ENCODE assay signal across 26 mouse cellular contexts in the genomic region with DNA sequence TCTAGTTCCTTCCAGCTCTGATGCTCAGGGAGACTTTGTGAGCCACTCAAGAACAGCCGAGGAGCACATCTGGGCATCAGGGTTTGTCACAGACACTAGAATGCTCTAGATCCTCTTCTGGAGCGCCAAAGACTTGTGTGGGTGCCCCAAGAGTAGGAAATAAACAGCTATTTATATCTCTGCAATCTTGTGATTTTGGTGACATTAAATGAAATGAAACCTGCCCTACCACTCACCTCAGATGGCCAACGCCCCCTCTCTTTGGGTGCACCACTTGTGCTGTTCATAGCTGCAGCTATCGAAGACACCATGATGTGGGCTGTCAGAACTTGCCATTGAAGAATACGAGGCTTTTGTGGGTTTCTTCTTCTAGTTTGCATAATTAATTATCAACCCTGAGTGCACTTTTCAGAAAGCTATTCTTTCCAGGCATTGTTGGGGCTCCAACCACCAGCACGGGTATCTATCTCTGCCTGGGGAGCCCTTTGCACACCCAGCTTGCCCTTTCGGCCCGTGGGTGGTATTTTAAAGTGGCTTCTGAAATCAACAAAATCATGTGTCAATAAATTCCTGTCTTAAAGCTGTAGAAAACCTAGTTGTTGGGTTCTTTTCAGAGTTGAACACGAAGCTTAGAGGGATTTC. TPM values are rescaled to one million over a fixed set of nuclear protein-coding genes. Genes with fewer than 3 reads are reported as not detected.
DNase-seq lines count a peak whose midpoint lies in the region; ATAC-seq and TF ChIP-seq lines count a peak whose summit lies in the region.
"Had no signal": no experiment of that assay in that cellular context is flagged by ENCODE, and none has a peak within 500 bp of the region (broad histone marks: within the 10 kb centered on the region; RNA-seq: fewer than 3 reads in every experiment).

No protein-coding gene starts in this region.

- in situ Hi-C loops in CH12.LX (cut with MboI; ENCODE audit: low pct_ligation_motif_present, low pct_unique_long_range_greater_than_20kb, low sequenced_read_pairs) = loop anchor here (10.0 kb wide), 1 partner anchor 151 kb away; no protein-coding TSS in a partner anchor

- H3K9ac ChIP-seq in CH12.LX (ENCODE audit: insufficient read depth, low read depth) = peak overlapping the region; percentile 31
- H3K9ac ChIP-seq: embryonic facial prominence, embryonic 13.5 days; forebrain, embryonic 12.5 days; forebrain, embryonic 15.5 days; hindbrain, embryonic 13.5 days had no signal

- TF ChIP-seq CTCF in CH12.LX (conservative IDR thresholded peaks at IDR 0.05 in 1 of 2, IDR thresholded peaks at IDR 0.05 in 1 of 2; ENCODE audit: low read depth in 2 of 2, low read length in 2 of 2) = no peak

- peak overlapping the region; percentile 15 to 98 (median 87) for H3K4me3 ChIP-seq in CH12.LX (replicated peaks in 1 of 3; ENCODE audit: low read depth in 2 of 3, low read length in 2 of 3, poor library complexity in 1 of 3)
- H3K4me3 ChIP-seq: embryonic facial prominence, embryonic 10.5 days; embryonic facial prominence, embryonic 13.5 days; erythroblast, embryonic 14.5 days; forebrain, embryonic 12.5 days; forebrain, embryonic 15.5 days; heart, adult 2 months; hindbrain, embryonic 13.5 days had no signal

- no peak for TF ChIP-seq RAD21 in CH12.LX (IDR thresholded peaks at IDR 0.05; ENCODE audit: low read depth, low read length)

- peak overlapping the region; percentile 95 for H3K4me2 ChIP-seq in CH12.LX (ENCODE audit: insufficient read depth, low read depth, poor library complexity, severe bottlenecking)
- H3K4me2 ChIP-seq: embryonic facial prominence, embryonic 13.5 days; forebrain, embryonic 12.5 days; forebrain, embryonic 15.5 days; heart, embryonic 11.5 days; hindbrain, embryonic 13.5 days had no signal

- no peak for TF ChIP-seq EP300 in CH12.LX (IDR thresholded peaks at IDR 0.05; ENCODE audit: low read length)

- H3K79me2 ChIP-seq in CH12.LX (replicated peaks; ENCODE audit: control insufficient read depth, extremely low read depth, insufficient read depth, poor library complexity, severe bottlenecking) = peaks cover 97% of the 10 kb centered on the region

- H3K27ac ChIP-seq in CH12.LX (ENCODE audit: insufficient read depth, low read depth) = no peak overlapping the region; the same call in 1 of the 2 replicates
- H3K27ac ChIP-seq: embryonic facial prominence, embryonic 10.5 days; embryonic facial prominence, embryonic 13.5 days; forebrain, embryonic 12.5 days; forebrain, embryonic 15.5 days; heart, adult 2 months; hindbrain, embryonic 13.5 days had no signal

- dilution Hi-C loops in CH12.LX (cut with MboI; ENCODE audit: extremely low pct_ligation_motif_present, extremely low pct_unique_long_range_greater_than_20kb, low sequenced_read_pairs) = no loop called here

- H3K4me1 ChIP-seq in CH12.LX (ENCODE audit: control insufficient read depth in 1 of 2, insufficient read depth in 2 of 2) = peaks cover 11 to 80% of the 10 kb centered on the region in 2 experiments
- H3K4me1 ChIP-seq: embryonic facial prominence, embryonic 10.5 days; embryonic facial prominence, embryonic 13.5 days; forebrain, embryonic 12.5 days; forebrain, embryonic 15.5 days; hindbrain, embryonic 13.5 days had no signal

- TF ChIP-seq POLR2A in CH12.LX (IDR thresholded peaks at IDR 0.05; ENCODE audit: low read depth, low read length) = peak; percentile 63

- DNase-seq in heart, adult 11 months = peak; percentile 76
- DNase-seq in heart, adult 9 months (ENCODE audit: low spot score in 2 of 2) = no peak
- DNase-seq in B cell, adult 2 months = peak; percentile 60 to 63
- peak; percentile 12 for DNase-seq in CH12.LX (ENCODE audit: extremely low read depth)
- DNase-seq in lung, postnatal 25 days (ENCODE audit: low spot score) = no peak
- DNase-seq: adrenal gland, adult 8-10 months; adrenal gland, postnatal 25 days; cerebellum, adult 11-12 months; cerebellum, adult 8-10 months; cerebellum, postnatal 10 days; cerebellum, postnatal 36 days; embryo, embryonic 11 days; gastrocnemius, postnatal 25 days; heart, adult 2 months; kidney, adult 11 months had no signal

- H3K36me3 ChIP-seq in CH12.LX (replicated peaks in 1 of 2; ENCODE audit: control insufficient read depth in 1 of 2, insufficient read depth in 1 of 2, low read length in 1 of 2) = peaks cover 79 to 97% of the 10 kb centered on the region in 2 experiments
- H3K36me3 ChIP-seq: embryonic facial prominence, embryonic 10.5 days; embryonic facial prominence, embryonic 13.5 days; forebrain, embryonic 12.5 days; forebrain, embryonic 15.5 days; hindbrain, embryonic 13.5 days had no signal

- no peaks in the 10 kb centered on the region for H3K27me3 ChIP-seq in CH12.LX (replicated peaks)

- no peak for ATAC-seq in inflammation-experienced regulatory T-cells, adult 6 months
- ATAC-seq: activated CD4-positive, CD25-positive, alpha-beta regulatory T cell, adult 4 months; forebrain, embryonic 15.5 days; hindbrain, embryonic 16.5 days had no signal

- no peaks in the 10 kb centered on the region for H3K9me3 ChIP-seq in CH12.LX (replicated peaks; ENCODE audit: low read length)
- H3K9me3 ChIP-seq: embryonic facial prominence, embryonic 10.5 days; embryonic facial prominence, embryonic 13.5 days; forebrain, embryonic 12.5 days; forebrain, embryonic 15.5 days; hindbrain, embryonic 13.5 days had no signal

TF ChIP-seq in CH12.LX, 34 proteins besides CTCF, POLR2A, EP300 and RAD21:
- peak; percentile 29 for TF ChIP-seq POLR2AphosphoS2 (IDR thresholded peaks at IDR 0.05; ENCODE audit: low read depth, low read length)
- TF ChIP-seq MEF2A (IDR thresholded peaks at IDR 0.05; ENCODE audit: borderline replicate concordance, low read depth, low read length) = no peak
- no peak for TF ChIP-seq MAFK (IDR thresholded peaks at IDR 0.05; ENCODE audit: insufficient replicate concordance, low read length)
- no peak for TF ChIP-seq SMC3 (IDR thresholded peaks at IDR 0.05; ENCODE audit: low read depth, low read length)
- peak; percentile 23; the same call in 1 of the 2 replicates for TF ChIP-seq CHD1 (IDR thresholded peaks at IDR 0.05; ENCODE audit: low read depth, low read length)
- no peak for TF ChIP-seq ZC3H11A (IDR thresholded peaks at IDR 0.05; ENCODE audit: low read depth, low read length)
- no peak for TF ChIP-seq NRF1 (IDR thresholded peaks at IDR 0.05; ENCODE audit: low read depth, low read length)
- no peak; the same call in 1 of the 2 replicates for TF ChIP-seq ZMIZ1 (IDR thresholded peaks at IDR 0.05; ENCODE audit: low read depth, low read length)
- TF ChIP-seq USF2 (conservative IDR thresholded peaks at IDR 0.05; ENCODE audit: low read depth, low read length) = no peak
- no peak for TF ChIP-seq SIN3A (IDR thresholded peaks at IDR 0.05; ENCODE audit: low read length)
- no peak for TF ChIP-seq ZNF384 (IDR thresholded peaks at IDR 0.05; ENCODE audit: low read depth, low read length)

RNA-seq across cellular contexts. Expression of a gene that starts 7.1 kb away (rescaled TPM):
- total RNA-seq in CH12.LX (2012; rRNA removed) = 115 and 138 TPM in 2 replicates
- 122 and 142 TPM in 2 replicates for total RNA-seq in CH12.LX (2014; rRNA removed)
- 74.5 and 81.7 TPM in 2 replicates for polyA plus RNA-seq in CH12.LX (2012; ENCODE audit: insufficient read length, low read depth)
- 10 to 100 TPM; 17.4 to 19.8 (median 17.8) TPM for polyA plus RNA-seq in inflammation-experienced regulatory T-cells, adult 6 months (2017; shearing (Covaris generic))
- polyA plus RNA-seq: C2C12; erythroblast, embryonic 14.5 days had no signal

Comparison
In these comparisons a context has a peak if more than half of its experiments do, and no peak if none do; other contexts are left out.
1. DNase-seq: peak in heart, adult 11 months (single experiment), B cell, adult 2 months (2 of 2) and CH12.LX (single experiment); none in heart, adult 9 months (0 of 2) and lung, postnatal 25 days (single experiment).